ENCODE assay signal across 28 mouse cellular contexts in genomic region chr13:46116576-46116975, GRCm38 (mm10).
"Had no signal": no experiment of that assay in that cellular context is flagged by ENCODE, and none has a peak within 500 bp of the region (broad histone marks: within the 10 kb centered on the region; RNA-seq: fewer than 3 reads in every experiment).

No protein-coding gene starts in this region.

- H3K27ac ChIP-seq: heart, adult 2 months; heart, embryonic 13.5 days; heart, embryonic 15.5 days; hindbrain, embryonic 13.5 days; hindbrain, embryonic 15.5 days; hindbrain, postnatal 0 days; kidney, embryonic 15.5 days; kidney, postnatal 0 days; layer of hippocampus, adult 2 months; limb, embryonic 10.5 days; limb, embryonic 12.5 days; liver, embryonic 13.5 days; liver, embryonic 15.5 days had no signal

- H3K4me3 ChIP-seq: heart, adult 2 months; heart, embryonic 13.5 days; heart, embryonic 15.5 days; hindbrain, embryonic 13.5 days; hindbrain, embryonic 15.5 days; kidney, embryonic 15.5 days; layer of hippocampus, adult 2 months; limb, embryonic 10.5 days; limb, embryonic 12.5 days; liver, embryonic 13.5 days; liver, embryonic 15.5 days had no signal

- ATAC-seq: hindbrain, postnatal 0 days; intestine, embryonic 16.5 days had no signal

- H3K9ac ChIP-seq: heart, embryonic 13.5 days; heart, embryonic 15.5 days; hindbrain, embryonic 13.5 days; hindbrain, embryonic 15.5 days; kidney, embryonic 15.5 days; limb, embryonic 12.5 days; liver, embryonic 13.5 days; liver, embryonic 15.5 days had no signal

- H3K4me1 ChIP-seq: heart, embryonic 13.5 days; heart, embryonic 15.5 days; hindbrain, embryonic 13.5 days; hindbrain, embryonic 15.5 days; kidney, embryonic 15.5 days; limb, embryonic 10.5 days; limb, embryonic 12.5 days; liver, embryonic 13.5 days; liver, embryonic 15.5 days had no signal

- H3K9me3 ChIP-seq: heart, embryonic 13.5 days; heart, embryonic 15.5 days; hindbrain, embryonic 13.5 days; hindbrain, embryonic 15.5 days; kidney, embryonic 15.5 days; limb, embryonic 10.5 days; limb, embryonic 12.5 days; liver, embryonic 13.5 days; liver, embryonic 15.5 days had no signal

- H3K36me3 ChIP-seq: heart, embryonic 13.5 days; heart, embryonic 15.5 days; hindbrain, embryonic 13.5 days; hindbrain, embryonic 15.5 days; kidney, embryonic 15.5 days; limb, embryonic 10.5 days; limb, embryonic 12.5 days; liver, embryonic 13.5 days; liver, embryonic 15.5 days had no signal

- H3K27me3 ChIP-seq: heart, embryonic 13.5 days; hindbrain, embryonic 13.5 days; hindbrain, embryonic 15.5 days; kidney, embryonic 15.5 days; limb, embryonic 12.5 days; liver, embryonic 13.5 days; liver, embryonic 15.5 days had no signal

- DNase-seq: gastrocnemius, postnatal 14 days; gastrocnemius, postnatal 36 days; heart, adult 11 months; heart, adult 2 months; heart, postnatal 14 days; heart, postnatal 36 days; kidney, adult 11 months; kidney, adult 2 months; kidney, adult 9 months; kidney, postnatal 14 days; kidney, postnatal 36 days; layer of hippocampus, postnatal 36 days; liver; liver, embryonic 13.5 days had no signal

- H3K4me2 ChIP-seq: heart, embryonic 11.5 days; heart, embryonic 13.5 days; heart, embryonic 15.5 days; hindbrain, embryonic 13.5 days; hindbrain, embryonic 15.5 days; kidney, embryonic 15.5 days; limb, embryonic 12.5 days; liver, embryonic 11.5 days; liver, embryonic 13.5 days; liver, embryonic 15.5 days had no signal
